Comparison of ENCODE assay signal across 22 mouse cellular contexts in genomic region chr2:57657409-57657808, GRCm38 (mm10).
A peak's percentile ranks its signal among the peaks of the same experiment; 100 is the strongest.
DNase-seq lines count a peak whose midpoint lies in the region; ATAC-seq and TF ChIP-seq lines count a peak whose summit lies in the region.
"Had no signal": no experiment of that assay in that cellular context is flagged by ENCODE, and none has a peak within 500 bp of the region (broad histone marks: within the 10 kb centered on the region; RNA-seq: fewer than 3 reads in every experiment).

No protein-coding gene starts in this region.

- no peak overlapping the region for H3K9ac ChIP-seq in hindbrain, postnatal 0 days (replicated peaks; ENCODE audit: low read length)
- H3K9ac ChIP-seq: embryonic facial prominence, embryonic 13.5 days; forebrain, embryonic 13.5 days; hindbrain, embryonic 14.5 days had no signal

- WGBS in hindbrain, postnatal 0 days, result 88% methylated on average over 4 of the region's 4 CpGs

- H3K27me3 ChIP-seq in hindbrain, postnatal 0 days (ENCODE audit: insufficient read depth, low read length), result no peaks in the 10 kb centered on the region
- H3K27me3 ChIP-seq: embryonic facial prominence, embryonic 13.5 days; forebrain, embryonic 13.5 days had no signal

- no peaks in the 10 kb centered on the region for H3K36me3 ChIP-seq in hindbrain, postnatal 0 days (ENCODE audit: insufficient read depth, low read length)
- H3K36me3 ChIP-seq: embryonic facial prominence, embryonic 13.5 days; G1E; heart, embryonic 10.5 days had no signal

- no peak overlapping the region for H3K4me3 ChIP-seq in hindbrain, postnatal 0 days (ENCODE audit: low read length)
- H3K4me3 ChIP-seq: embryonic facial prominence, embryonic 13.5 days; forebrain, embryonic 13.5 days; heart, embryonic 10.5 days had no signal

- no peak for ATAC-seq in hindbrain, postnatal 0 days
- ATAC-seq: forebrain, embryonic 13.5 days had no signal

- no peak overlapping the region for H3K4me2 ChIP-seq in hindbrain, postnatal 0 days (ENCODE audit: low read depth, low read length)
- H3K4me2 ChIP-seq: embryonic facial prominence, embryonic 13.5 days; forebrain, embryonic 13.5 days; hindbrain, embryonic 14.5 days had no signal

- no peak for TF ChIP-seq CTCF in hindbrain, postnatal 0 days (IDR thresholded peaks at IDR 0.05; ENCODE audit: low read depth)

- H3K9me3 ChIP-seq in hindbrain, postnatal 0 days (ENCODE audit: low read length), result no peaks in the 10 kb centered on the region
- H3K9me3 ChIP-seq: embryonic facial prominence, embryonic 13.5 days; forebrain, embryonic 13.5 days; G1E; heart, embryonic 10.5 days had no signal

- H3K27ac ChIP-seq in hindbrain, postnatal 0 days, result no peak overlapping the region
- H3K27ac ChIP-seq: embryonic facial prominence, embryonic 13.5 days; forebrain, embryonic 13.5 days; heart, embryonic 10.5 days; hindbrain, embryonic 14.5 days had no signal

- no peaks in the 10 kb centered on the region for H3K4me1 ChIP-seq in hindbrain, postnatal 0 days (ENCODE audit: insufficient read depth, low read length)
- H3K4me1 ChIP-seq: embryonic facial prominence, embryonic 13.5 days; forebrain, embryonic 13.5 days; heart, embryonic 10.5 days had no signal

- peak; percentile 4 for DNase-seq in right cerebral cortex, adult 18-20 months
- no peak for DNase-seq in right cerebral cortex, postnatal 14 days
- peak; percentile 3 to 29 for DNase-seq in frontal cortex, postnatal 36 days (ENCODE audit: low spot score in 2 of 2)
- DNase-seq in right cerebral cortex, postnatal 10 days (ENCODE audit: low spot score in 2 of 2), result peak; percentile 21 to 50
- peak; percentile 38 for DNase-seq in telencephalon, adult 2 months (ENCODE audit: low read depth, low spot score)
- DNase-seq in cerebellum, adult 11-12 months, result no peak
- no peak for DNase-seq in retina, postnatal 1 day
- no peak for DNase-seq in hindbrain, postnatal 0 days (ENCODE audit: low spot score)
- DNase-seq: adrenal gland, adult 8-10 months; adrenal gland, postnatal 36 days; cerebellum, adult 11 months; cerebellum, adult 9-11 months; cerebellum, postnatal 36 days; gastrocnemius, postnatal 36 days; heart, adult 18-20 months; heart, postnatal 10 days; heart, postnatal 4 days had no signal

Comparison
In these comparisons a context has a peak if more than half of its experiments do, and no peak if none do; other contexts are left out.
1. DNase-seq: peak in right cerebral cortex, adult 18-20 months (single experiment), frontal cortex, postnatal 36 days (2 of 2), right cerebral cortex, postnatal 10 days (2 of 2) and telencephalon, adult 2 months (single experiment); none in right cerebral cortex, postnatal 14 days (single experiment), cerebellum, adult 11-12 months (single experiment), retina, postnatal 1 day (single experiment) and hindbrain, postnatal 0 days (single experiment).